Mouse (Mus musculus) heart, embryonic 16.5 days (tissue): Measurements from ENCODE around the gene Susd1. TPM values are rescaled to one million over a fixed set of nuclear protein-coding genes. Genes with fewer than 3 reads are reported as not detected.

Source experiments
- ATAC-seq: fragments of 200-750 bp; cut with Nextera tagmentation; replicated peaks from 2 replicates; pipeline ENCODE4 v1.8.0; 2017; ENCODE audit warnings: moderate number of reproducible peaks; ENCODE audit not compliant: insufficient read depth, low FRiP score; ENCODE audit errors: extremely low read depth
- H3K27ac ChIP-seq: fragments of 300-500 bp; sonication (generic); 2 replicates; pipeline ENCODE4 v1.5.1; 2014; ENCODE audit warnings: mild to moderate bottlenecking, low read length, control low read depth, moderate library complexity
- H3K27me3 ChIP-seq: fragments of 300-500 bp; sonication (generic); 2 replicates; pipeline ENCODE4 v1.6.1; 2014; ENCODE audit warnings: low read length, mixed read lengths; ENCODE audit not compliant: control insufficient read depth, insufficient read depth
- H3K36me3 ChIP-seq: fragments of 300-500 bp; sonication (generic); 2 replicates; pipeline ENCODE4 v1.6.1; 2014; ENCODE audit not compliant: control insufficient read depth, insufficient read depth
- H3K4me1 ChIP-seq: fragments of 300-500 bp; sonication (generic); 2 replicates; pipeline ENCODE4 v1.6.1; 2014; ENCODE audit warnings: low read length, mixed read lengths; ENCODE audit not compliant: control insufficient read depth, insufficient read depth
- H3K4me2 ChIP-seq: fragments of 300-500 bp; sonication (generic); 2 replicates; pipeline ENCODE4 v1.6.1; 2014; ENCODE audit warnings: low read depth, mild to moderate bottlenecking, control low read depth, low read length
- H3K4me3 ChIP-seq: fragments of 300-500 bp; sonication (generic); 2 replicates; pipeline ENCODE4 v1.5.1; 2014; ENCODE audit warnings: mild to moderate bottlenecking, control low read depth, low read length
- H3K9ac ChIP-seq: fragments of 300-500 bp; sonication (generic); 2 replicates; pipeline ENCODE4 v1.6.1; 2014; ENCODE audit warnings: low read length, control low read depth
- H3K9me3 ChIP-seq: fragments of 300-500 bp; sonication (generic); replicated peaks from 2 replicates; pipeline ENCODE4 v1.6.1; 2016; ENCODE audit warnings: low read length; ENCODE audit not compliant: control insufficient read depth
- WGBS: fragments of 180-500 bp; shearing (Covaris S2); extraction: QIAGEN DNeasy Blood & Tissue Kit; methylation state at CpG from one replicate; pipeline ENCODE4 v1.1.7; 2014; 5-methylcytosine and 5-hydroxymethylcytosine counted together
- polyA plus RNA-seq: library from polyadenylated mRNA; unstranded; fragments of >200 nt; fragmentation: Nextera tagmentation; extraction: Ambion mirVana; gene quantifications from 2 replicates; pipeline ENCODE4 v1.2.1, GENCODE M21; 2015

Susd1 gene
- 4.7 and 7.5 TPM in 2 replicates for polyA plus RNA-seq

- no peaks in the 10 kb centered on the region for H3K27me3 ChIP-seq
- no peaks in the 10 kb centered on the region for H3K9me3 ChIP-seq
- no peaks in the 10 kb centered on the region for H3K36me3 ChIP-seq
- peak within 1 kb of the TSS; percentile 87 for H3K9ac ChIP-seq
- under 1% methylated on average over 75 of the region's 75 CpGs for WGBS
- H3K4me1 ChIP-seq: peaks cover 9% of the 10 kb centered on the region
- ATAC-seq: peak; percentile 85
- H3K4me3 ChIP-seq: peak within 1 kb of the TSS; percentile 84
- peak within 1 kb of the TSS; percentile 100 for H3K4me2 ChIP-seq
- peak within 1 kb of the TSS; percentile 60 for H3K27ac ChIP-seq
Observed at GRCm38 (mm10) chr4:59437990-59438854, at the start of gene Susd1. Susd1 (minus strand) TSS chr4:59438633.

- H3K4me1 ChIP-seq: peaks cover 6% of the 10 kb centered on the region
- H3K9me3 ChIP-seq: no peaks in the 10 kb centered on the region
- no peak for ATAC-seq
Observed at GRCm38 (mm10) chr4:59471306-59471705, 32.9 kb upstream of the Susd1 start.

GRCm38 (mm10) chr4:59465449-59465848 is 27.0 kb upstream of the Susd1 start:
- no peak for ATAC-seq
- Histone ChIP-seq H3K36me3 (no peaks in the 10 kb centered on the region), H3K4me3 (no peak overlapping the region), H3K4me2 (no peak overlapping the region), H3K9me3 (no peaks in the 10 kb centered on the region), H3K27ac (no peak overlapping the region), H3K27me3 (no peaks in the 10 kb centered on the region), H3K4me1 (peaks cover 8% of the 10 kb centered on the region), H3K9ac (no peak overlapping the region)
- WGBS: 83% methylated on average over 2 of the region's 2 CpGs

More at GRCm38 (mm10) chr4:59471306-59471705, 32.9 kb upstream of the Susd1 start:
- Histone ChIP-seq H3K4me3 (no peak overlapping the region), H3K27ac (no peak overlapping the region), H3K9ac (no peak overlapping the region), H3K4me2 (no peak overlapping the region), H3K36me3 (peaks cover 5% of the 10 kb centered on the region; the same call in 1 of the 2 replicates), H3K27me3 (no peaks in the 10 kb centered on the region)

- Histone ChIP-seq H3K4me2 (no peak overlapping the region), H3K27ac (no peak overlapping the region), H3K4me1 (peaks cover 14% of the 10 kb centered on the region), H3K9me3 (no peaks in the 10 kb centered on the region), H3K36me3 (no peaks in the 10 kb centered on the region), H3K4me3 (no peak overlapping the region), H3K9ac (no peak overlapping the region), H3K27me3 (no peaks in the 10 kb centered on the region)
- 59% methylated on average over 6 of the region's 6 CpGs for WGBS
- ATAC-seq: no peak
Observed at GRCm38 (mm10) chr4:59464661-59465060, 26.2 kb upstream of the Susd1 start.

- 79% methylated on average over 6 of the region's 6 CpGs for WGBS
- H3K4me1 ChIP-seq: peaks cover 19% of the 10 kb centered on the region
- H3K27me3 ChIP-seq: no peaks in the 10 kb centered on the region
- no peaks in the 10 kb centered on the region for H3K36me3 ChIP-seq
- no peak overlapping the region for H3K9ac ChIP-seq
- no peak overlapping the region for H3K27ac ChIP-seq
- ATAC-seq: no peak
- H3K4me2 ChIP-seq: no peak overlapping the region
- no peaks in the 10 kb centered on the region for H3K9me3 ChIP-seq
- no peak overlapping the region for H3K4me3 ChIP-seq
Observed at GRCm38 (mm10) chr4:59462494-59462893, 24.1 kb upstream of the Susd1 start.

GRCm38 (mm10) chr4:59461116-59461727 is 22.8 kb upstream of the Susd1 start:
- no peak overlapping the region for H3K4me3 ChIP-seq
- no peaks in the 10 kb centered on the region for H3K27me3 ChIP-seq
- no peaks in the 10 kb centered on the region for H3K36me3 ChIP-seq
- peaks cover 19% of the 10 kb centered on the region for H3K4me1 ChIP-seq
- no peak overlapping the region for H3K9ac ChIP-seq
- 54% methylated on average over 11 of the region's 11 CpGs for WGBS
- no peaks in the 10 kb centered on the region for H3K9me3 ChIP-seq
- H3K4me2 ChIP-seq: no peak overlapping the region
- no peak for ATAC-seq
- no peak overlapping the region for H3K27ac ChIP-seq

- WGBS: 55% methylated on average over 13 of the region's 13 CpGs
- Histone ChIP-seq H3K4me1 (peaks cover 19% of the 10 kb centered on the region), H3K4me3 (no peak overlapping the region), H3K4me2 (no peak overlapping the region), H3K27me3 (no peaks in the 10 kb centered on the region), H3K36me3 (no peaks in the 10 kb centered on the region), H3K27ac (peak overlapping the region; percentile 31), H3K9ac (no peak overlapping the region), H3K9me3 (no peaks in the 10 kb centered on the region)
- no peak for ATAC-seq
Observed at GRCm38 (mm10) chr4:59459216-59459955, 21.0 kb upstream of the Susd1 start.

GRCm38 (mm10) chr4:59457941-59458340 is 19.5 kb upstream of the Susd1 start:
- Histone ChIP-seq H3K9me3 (no peaks in the 10 kb centered on the region), H3K4me2 (no peak overlapping the region), H3K9ac (no peak overlapping the region), H3K36me3 (no peaks in the 10 kb centered on the region), H3K4me1 (peaks cover 19% of the 10 kb centered on the region), H3K27ac (no peak overlapping the region), H3K4me3 (no peak overlapping the region), H3K27me3 (no peaks in the 10 kb centered on the region)
- WGBS: 37% methylated on average over 9 of the region's 9 CpGs
- ATAC-seq: no peak
